Mouse (Mus musculus) granulocyte monocyte progenitor cell, adult 5-6 weeks (primary cell): ENCODE measurements around the gene Ssbp4. TPM values are rescaled to one million over a fixed set of nuclear protein-coding genes. Genes with fewer than 3 reads are reported as not detected.
A peak's percentile ranks its signal among the peaks of the same experiment; 100 is the strongest.
"Not testable (repeated sequence)": the region's sequence is repeated elsewhere in the genome, so short reads cannot be mapped to it uniquely, and the experiment has no call there.

Experiments used
- ATAC-seq: replicated peaks from 2 replicates; pipeline ENCODE4 v1.8.0; 2016; ENCODE audit warnings: mild to moderate bottlenecking, moderate TSS enrichment, inconsistent platforms; ENCODE audit not compliant: poor library complexity, severe bottlenecking
- total RNA-seq, 2 experiments: library from RNA; stranded (forward) in 1 of 2; stranded (reverse) in 1 of 2; fragments of 200-712, 200-1000 nt in 1 of 2; fragments of >200 nt in 1 of 2; fragmentation: Nextera tagmentation in 1 of 2; gene quantifications; 2 replicates each; pipeline ENCODE4 v1.2.3; 2014 to 2017

Gene Ssbp4
- total RNA-seq, 2 experiments from 2014 or later: 75.4 to 87.9 TPM

- ATAC-seq: peak; percentile 20; the same call in 1 of the 2 replicates
These were observed 13.8 kb downstream of the Ssbp4 start for GRCm38 (mm10) chr8:70594621-70595564.

- peak; percentile 83 for ATAC-seq
These were observed 14.6 kb downstream of the Ssbp4 start, which contains the start of gene Isyna1 for GRCm38 (mm10) chr8:70593961-70594609. TSS of gene Isyna1 (plus strand) at chr8:70594373.

- ATAC-seq: no peak
These were observed 15.5 kb downstream of the Ssbp4 start for GRCm38 (mm10) chr8:70593173-70593572.

- ATAC-seq: no peak
These were observed 17.1 kb downstream of the Ssbp4 start for GRCm38 (mm10) chr8:70591569-70591968.

GRCm38 (mm10) chr8:70587955-70588354, 20.7 kb downstream of the Ssbp4 start:
- not testable (repeated sequence) for ATAC-seq

- ATAC-seq: peak; percentile 91
These were observed 23.4 kb downstream of the Ssbp4 start for GRCm38 (mm10) chr8:70585258-70585652.

- no peak for ATAC-seq
These were observed 23.9 kb downstream of the Ssbp4 start for GRCm38 (mm10) chr8:70584606-70585257.

GRCm38 (mm10) chr8:70583476-70584387, 24.9 kb downstream of the Ssbp4 start:
- no peak for ATAC-seq

GRCm38 (mm10) chr8:70577207-70577606, 31.5 kb downstream of the Ssbp4 start:
- ATAC-seq: no peak

- ATAC-seq: peak; percentile 28; the same call in 1 of the 2 replicates
These were observed 33.8 kb downstream of the Ssbp4 start for GRCm38 (mm10) chr8:70574915-70575314.

- no peak for ATAC-seq
These were observed 34.4 kb downstream of the Ssbp4 start for GRCm38 (mm10) chr8:70574302-70574701.

GRCm38 (mm10) chr8:70570990-70571389, 37.7 kb downstream of the Ssbp4 start:
- ATAC-seq: no peak

- ATAC-seq: no peak
These were observed 38.3 kb downstream of the Ssbp4 start for GRCm38 (mm10) chr8:70570360-70570759.

- ATAC-seq: peak; percentile 87
These were observed 43.1 kb downstream of the Ssbp4 start for GRCm38 (mm10) chr8:70565561-70565960.

- ATAC-seq: no peak
These were observed 43.9 kb downstream of the Ssbp4 start for GRCm38 (mm10) chr8:70564696-70565235.

GRCm38 (mm10) chr8:70563763-70564387, 44.8 kb downstream of the Ssbp4 start:
- ATAC-seq: no peak

GRCm38 (mm10) chr8:70562802-70563201, 45.9 kb downstream of the Ssbp4 start:
- no peak for ATAC-seq

GRCm38 (mm10) chr8:70561809-70562535, 46.7 kb downstream of the Ssbp4 start:
- no peak for ATAC-seq
